Mouse (Mus musculus) layer of hippocampus, adult 9-11 months (tissue): ENCODE measurements around the gene Tmem252.
"Not testable (repeated sequence)": the region's sequence is repeated elsewhere in the genome, so short reads cannot be mapped to it uniquely, and the experiment has no call there.

Source experiments
- DNase-seq: peaks from one replicate; pipeline ENCODE4 v3.0.0; 2022

The Tmem252 gene

GRCm38 (mm10) chr19:24683016-24683720 lies 9.4 kb downstream of the Tmem252 start:
- no peak for DNase-seq

GRCm38 (mm10) chr19:24686411-24686810 lies 12.6 kb downstream of the Tmem252 start:
- no peak for DNase-seq

- no peak for DNase-seq
These were observed 14.5 kb downstream of the Tmem252 start for GRCm38 (mm10) chr19:24688327-24688726.

DNA sequence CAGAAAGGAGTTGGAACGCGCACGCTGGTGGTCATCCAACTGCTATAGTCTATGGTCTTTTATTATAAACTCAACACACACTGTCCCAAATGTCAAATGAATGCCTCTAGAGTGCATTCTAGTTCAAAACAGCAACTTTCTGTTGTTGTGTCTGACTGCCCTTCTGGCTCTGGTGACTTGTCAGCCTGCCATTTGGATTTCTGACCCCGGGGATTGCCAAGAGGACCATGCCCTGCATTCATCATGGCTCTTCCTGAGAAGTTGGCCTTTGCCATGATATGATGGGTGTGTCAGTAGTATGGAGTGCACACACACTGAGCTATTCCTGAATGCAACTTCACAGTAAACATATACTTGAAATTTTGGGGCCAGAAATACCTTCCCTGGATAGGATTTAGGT lies 15.7 kb downstream of the Tmem252 start:
- no peak for DNase-seq

DNA sequence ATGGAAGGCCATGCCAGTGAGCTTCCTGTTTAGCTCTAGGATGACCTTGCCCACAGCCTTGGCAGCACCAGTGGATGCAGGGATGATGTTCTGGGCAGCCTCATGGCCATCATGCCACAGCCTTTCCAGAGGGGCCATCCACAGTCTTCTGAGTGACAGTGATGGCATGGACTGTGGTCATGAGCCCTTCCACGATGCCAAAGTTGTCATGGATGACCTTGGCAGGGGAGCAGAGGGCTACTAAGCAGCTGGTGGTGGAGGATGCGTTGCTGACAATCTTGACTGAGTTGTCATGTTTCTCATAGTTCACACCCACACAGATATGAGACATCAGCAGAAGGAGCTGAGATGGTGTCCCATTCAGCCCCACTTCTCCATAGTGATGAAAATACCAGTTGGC lies 18.9 kb downstream of the Tmem252 start:
- no peak for DNase-seq

- no peak for DNase-seq
These were observed 24.1 kb downstream of the Tmem252 start for GRCm38 (mm10) chr19:24697946-24698345.

- DNase-seq, result no peak
These were observed 24.8 kb downstream of the Tmem252 start for GRCm38 (mm10) chr19:24698651-24699050.

DNA sequence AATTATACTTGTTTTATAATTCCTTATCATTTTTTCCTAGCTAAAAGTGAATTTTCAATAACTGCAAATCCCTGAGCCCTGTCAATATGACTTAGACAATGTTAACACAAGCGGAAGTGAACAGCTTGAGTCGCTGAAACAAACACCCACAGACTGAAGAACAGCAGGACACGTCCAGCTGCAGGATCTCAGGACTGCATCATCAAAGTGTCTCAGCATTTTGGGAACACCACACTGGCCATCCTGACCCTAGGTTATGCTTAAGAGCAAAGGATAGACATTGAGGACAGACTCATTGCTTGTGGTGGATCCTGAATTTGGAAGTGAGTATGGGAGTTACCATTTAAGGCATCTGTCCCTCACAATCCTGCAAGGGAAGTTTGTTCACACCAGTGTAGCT lies 25.4 kb downstream of the Tmem252 start:
- no peak for DNase-seq

GRCm38 (mm10) chr19:24699910-24700309 lies 26.1 kb downstream of the Tmem252 start:
- no peak for DNase-seq

GRCm38 (mm10) chr19:24700664-24701063 lies 26.9 kb downstream of the Tmem252 start:
- DNase-seq, result no peak

GRCm38 (mm10) chr19:24701716-24702115 lies 27.9 kb downstream of the Tmem252 start:
- DNase-seq, result no peak

DNA sequence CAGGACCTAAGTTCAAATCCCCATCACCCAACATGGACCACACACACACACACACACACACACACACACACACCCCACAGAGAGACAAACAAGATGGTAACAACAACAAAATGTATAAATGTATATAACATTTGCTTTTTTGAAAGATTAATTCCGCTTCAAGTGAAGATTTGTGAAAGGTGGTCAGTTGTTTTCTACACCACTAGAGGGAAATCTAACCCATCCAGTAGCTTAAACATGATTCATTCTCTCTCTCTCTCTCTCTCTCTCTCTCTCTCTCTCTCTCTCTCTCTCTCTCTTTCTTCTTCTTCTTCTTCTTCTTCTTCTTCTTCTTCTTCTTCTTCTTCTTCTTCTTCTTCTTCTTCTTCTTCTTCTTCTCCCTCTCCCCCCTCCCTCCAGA lies 29.4 kb downstream of the Tmem252 start:
- DNase-seq, result not testable (repeated sequence)

- no peak for DNase-seq
These were observed 29.9 kb downstream of the Tmem252 start for GRCm38 (mm10) chr19:24703680-24704079.

DNA sequence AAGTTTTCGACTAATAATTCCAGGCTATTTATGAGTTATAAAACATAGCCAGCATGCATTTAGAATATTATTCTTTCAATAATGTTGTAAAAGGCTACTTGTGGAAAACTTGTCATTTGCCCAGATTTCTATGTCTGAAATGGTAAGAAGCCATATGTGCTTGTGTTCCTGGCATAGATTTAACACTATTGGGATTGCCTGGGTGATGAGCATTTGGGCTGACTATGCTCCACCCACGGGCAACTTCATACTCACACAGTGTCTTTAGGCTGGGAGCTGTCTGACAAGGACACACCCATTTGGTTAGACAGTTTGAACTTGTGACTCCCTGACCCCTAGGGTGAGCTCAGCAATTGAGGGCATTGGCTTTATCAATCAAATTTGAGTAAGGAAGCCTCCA lies 30.5 kb downstream of the Tmem252 start:
- peak; percentile 67 for DNase-seq

DNA sequence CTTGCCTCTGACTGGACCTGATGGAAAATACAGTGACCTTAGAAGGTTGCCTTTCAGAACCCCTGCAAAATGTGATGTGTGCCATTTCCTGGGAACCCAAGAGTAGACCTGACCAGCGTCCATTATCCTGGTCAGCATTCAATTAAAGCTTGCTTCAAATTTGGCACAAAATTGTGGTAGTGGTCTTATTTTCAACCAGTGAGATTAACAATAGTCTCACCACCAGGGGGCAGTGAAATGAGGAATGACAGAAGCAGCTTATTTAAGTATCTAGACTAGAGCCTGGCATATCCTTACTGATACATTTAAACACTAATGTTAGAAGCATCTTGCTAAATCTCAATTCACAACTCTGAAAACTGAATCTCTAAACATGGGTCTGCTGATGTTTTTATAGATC lies 31.6 kb downstream of the Tmem252 start:
- no peak for DNase-seq

GRCm38 (mm10) chr19:24707071-24707906 lies 33.5 kb downstream of the Tmem252 start:
- no peak for DNase-seq

- DNase-seq, result no peak
These were observed 34.2 kb downstream of the Tmem252 start for GRCm38 (mm10) chr19:24708032-24708431.

DNA sequence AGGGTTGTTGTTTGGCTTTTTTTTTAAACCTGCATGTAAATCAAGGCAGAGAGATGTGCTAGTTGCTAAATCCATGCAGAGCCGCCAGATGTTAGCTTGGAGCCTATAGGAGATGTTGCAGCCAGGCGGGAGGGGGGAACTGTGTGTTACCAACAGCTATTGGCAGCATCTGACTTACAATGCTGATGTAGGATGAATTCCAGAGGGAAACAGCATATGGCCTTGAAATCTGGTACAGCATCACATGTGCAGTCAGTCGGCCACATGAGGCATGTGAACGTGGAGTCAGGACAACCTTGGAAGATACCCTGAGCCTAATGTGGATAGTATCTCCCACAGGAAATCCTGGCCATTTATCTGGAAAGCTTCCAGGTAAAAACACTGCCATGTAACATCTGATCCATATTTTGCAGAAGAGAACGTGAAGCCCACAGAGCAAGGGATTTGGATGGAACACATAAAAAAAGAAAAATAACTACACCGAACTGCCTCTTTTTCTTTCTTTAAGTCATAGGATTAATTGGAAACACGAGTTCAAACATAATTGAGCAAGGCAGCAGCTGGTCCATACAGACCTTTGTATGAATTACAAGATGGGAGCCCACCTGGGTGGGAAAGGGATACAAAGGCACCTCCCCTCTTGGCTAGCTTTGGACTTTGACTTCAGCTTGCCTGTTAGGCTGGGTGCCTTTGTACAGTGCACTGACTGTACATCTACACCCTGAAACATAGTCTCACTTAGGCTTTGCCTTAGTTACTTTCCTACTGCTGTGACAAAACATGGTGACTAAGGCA lies 42.7 kb downstream of the Tmem252 start:
- DNase-seq, result peak; percentile 78

GRCm38 (mm10) chr19:24718021-24718420 lies 44.2 kb downstream of the Tmem252 start:
- DNase-seq, result no peak

DNA sequence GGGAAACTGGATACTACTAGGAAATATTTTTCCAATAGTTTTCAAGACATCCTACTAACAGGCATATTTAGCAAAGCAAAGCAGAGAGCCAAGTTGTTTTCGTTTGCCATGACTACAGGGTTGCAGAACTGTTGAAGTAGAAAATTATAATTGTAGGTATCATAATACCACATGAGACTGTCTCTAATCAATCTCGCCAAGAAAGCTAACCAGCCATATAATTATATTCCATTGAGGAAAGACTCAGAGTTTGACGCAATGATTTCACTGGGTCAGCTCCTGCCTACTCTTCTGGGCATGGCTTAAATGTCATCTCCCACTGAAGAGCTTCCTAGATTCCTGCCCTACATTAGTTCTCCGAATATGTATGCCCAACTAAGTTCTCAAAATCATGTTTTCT lies 45.7 kb downstream of the Tmem252 start:
- DNase-seq, result no peak

- no peak for DNase-seq
These were observed 46.6 kb downstream of the Tmem252 start for GRCm38 (mm10) chr19:24720448-24720847.

- no peak for DNase-seq
These were observed 50.6 kb downstream of the Tmem252 start for GRCm38 (mm10) chr19:24724362-24724761.

GRCm38 (mm10) chr19:24730661-24731060 lies 56.9 kb downstream of the Tmem252 start:
- no peak for DNase-seq
